Mouse (Mus musculus) heart, embryonic 11.5 days (tissue): ENCODE measurements around the gene Thra. TPM values are rescaled to one million over a fixed set of nuclear protein-coding genes. Genes with fewer than 3 reads are reported as not detected.
A peak's percentile ranks its signal among the peaks of the same experiment; 100 is the strongest.

Source experiments
- ATAC-seq: fragments of 200-750 bp; cut with Nextera tagmentation; replicated peaks from 2 replicates; pipeline ENCODE4 v1.8.0; 2017; ENCODE audit warnings: moderate library complexity; ENCODE audit not compliant: insufficient number of reproducible peaks, low FRiP score, low TSS enrichment
- H3K27ac ChIP-seq: fragments of 300-500 bp; sonication (generic); 2 replicates; pipeline ENCODE4 v1.5.1; 2014; ENCODE audit warnings: mild to moderate bottlenecking, low read depth, low read length
- H3K27me3 ChIP-seq: fragments of 300-500 bp; sonication (generic); 2 replicates; pipeline ENCODE4 v1.6.1; 2014; ENCODE audit warnings: mild to moderate bottlenecking, low read length, mixed read lengths; ENCODE audit not compliant: control insufficient read depth, insufficient read depth
- H3K36me3 ChIP-seq: fragments of 300-500 bp; sonication (generic); 2 replicates; pipeline ENCODE4 v1.6.1; 2014; ENCODE audit warnings: mild to moderate bottlenecking, low read length, moderate library complexity, mixed read lengths; ENCODE audit not compliant: control insufficient read depth, insufficient read depth
- H3K4me1 ChIP-seq: fragments of 300-500 bp; sonication (generic); 2 replicates; pipeline ENCODE4 v1.6.1; 2014; ENCODE audit warnings: low read length; ENCODE audit not compliant: control insufficient read depth, insufficient read depth
- H3K4me2 ChIP-seq: fragments of 300-500 bp; sonication (generic); 2 replicates; pipeline ENCODE4 v1.6.1; 2014; ENCODE audit warnings: mild to moderate bottlenecking, moderate library complexity
- H3K4me3 ChIP-seq: fragments of 300-500 bp; sonication (generic); 2 replicates; pipeline ENCODE4 v1.5.1; 2014; ENCODE audit warnings: low read depth, low read length
- H3K9ac ChIP-seq: fragments of 300-500 bp; sonication (generic); 2 replicates; pipeline ENCODE4 v1.6.1; 2014; ENCODE audit warnings: mild to moderate bottlenecking, low read depth, low read length, moderate library complexity
- H3K9me3 ChIP-seq: fragments of 300-500 bp; sonication (generic); replicated peaks from 2 replicates; pipeline ENCODE4 v1.6.1; 2016; ENCODE audit warnings: low read length; ENCODE audit not compliant: control insufficient read depth
- WGBS: fragments of 180-500 bp; shearing (Covaris S2); extraction: QIAGEN DNeasy Blood & Tissue Kit; methylation state at CpG from one replicate; pipeline ENCODE4 v1.1.7; 2014; ENCODE audit not compliant: insufficient replicate concordance; 5-methylcytosine and 5-hydroxymethylcytosine counted together
- polyA plus RNA-seq: library from polyadenylated mRNA; unstranded; fragments of >200 nt; fragmentation: Nextera tagmentation; extraction: Ambion mirVana; gene quantifications from 2 replicates; pipeline ENCODE4 v1.2.1, GENCODE M21; 2014

Gene Thra
- polyA plus RNA-seq, 1 experiment from 2014 or later = 35.7 TPM

- Histone ChIP-seq H3K4me1 (no peaks in the 10 kb centered on the region; the same call in 1 of the 2 replicates), H3K4me2 (no peak overlapping the region), H3K27ac (no peak overlapping the region), H3K36me3 (peaks cover 6% of the 10 kb centered on the region; the same call in 1 of the 2 replicates), H3K27me3 (no peaks in the 10 kb centered on the region), H3K4me3 (no peak overlapping the region), H3K9me3 (no peaks in the 10 kb centered on the region), H3K9ac (no peak overlapping the region)
- ATAC-seq = no peak
- 27% methylated on average over 4 of the region's 4 CpGs for whole genome bisulfite sequencing
Measured at GRCm38 (mm10) chr11:98699911-98700310, 40.5 kb upstream of the Thra start.

- no peak within 1 kb of the TSS for H3K4me3 ChIP-seq
- peak within 1 kb of the TSS; percentile 28; the same call in 1 of the 2 replicates for H3K9ac ChIP-seq
- no peak within 1 kb of the TSS for H3K27ac ChIP-seq
Measured at GRCm38 (mm10) chr11:98701213-98701670, 39.2 kb upstream of the Thra start, which contains the start of gene Csf3. Gene Csf3 (plus strand): TSS chr11:98701263.

DNA sequence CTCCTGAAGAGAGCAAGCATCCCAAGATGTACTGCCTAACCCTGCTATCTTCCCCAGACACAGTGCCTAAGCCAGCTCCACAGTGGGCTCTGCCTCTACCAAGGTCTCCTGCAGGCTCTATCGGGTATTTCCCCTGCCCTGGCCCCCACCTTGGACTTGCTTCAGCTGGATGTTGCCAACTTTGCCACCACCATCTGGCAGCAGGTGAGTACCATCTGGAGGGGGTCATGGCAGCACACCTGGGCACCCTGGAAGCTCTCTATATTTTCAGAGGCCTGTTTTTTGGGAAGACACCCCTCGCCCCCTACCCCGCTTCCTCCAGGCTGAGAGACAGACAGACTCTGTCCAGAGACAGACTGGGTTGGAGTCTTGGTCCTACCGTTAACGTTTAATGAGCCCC lies 38.1 kb upstream of the Thra start:
- Histone ChIP-seq H3K27me3 (no peaks in the 10 kb centered on the region), H3K4me3 (no peak overlapping the region), H3K4me1 (no peaks in the 10 kb centered on the region; the same call in 1 of the 2 replicates), H3K27ac (no peak overlapping the region), H3K36me3 (peaks cover 19% of the 10 kb centered on the region), H3K9ac (no peak overlapping the region), H3K9me3 (no peaks in the 10 kb centered on the region), H3K4me2 (no peak overlapping the region)
- ATAC-seq = no peak
- WGBS = 63% methylated on average over 5 of the region's 5 CpGs

More at GRCm38 (mm10) chr11:98701213-98701670, 39.2 kb upstream of the Thra start, which contains the start of gene Csf3:
- Histone ChIP-seq H3K4me1 (no peaks in the 10 kb centered on the region; the same call in 1 of the 2 replicates), H3K36me3 (peaks cover 14% of the 10 kb centered on the region), H3K4me2 (no peak within 1 kb of the TSS), H3K9me3 (no peaks in the 10 kb centered on the region), H3K27me3 (no peaks in the 10 kb centered on the region)
- no peak for ATAC-seq
- WGBS = 38% methylated on average over 10 of the region's 10 CpGs

GRCm38 (mm10) chr11:98705021-98705420 lies 35.4 kb upstream of the Thra start:
- no peak overlapping the region for H3K4me3 ChIP-seq
- H3K27ac ChIP-seq = no peak overlapping the region
- no peak overlapping the region for H3K4me2 ChIP-seq
- H3K36me3 ChIP-seq = peaks cover 28% of the 10 kb centered on the region
- 96% methylated on average over 10 of the region's 10 CpGs for WGBS
- H3K9me3 ChIP-seq = no peaks in the 10 kb centered on the region
- no peak overlapping the region for H3K9ac ChIP-seq
- H3K27me3 ChIP-seq = no peaks in the 10 kb centered on the region
- peaks cover 5% of the 10 kb centered on the region; the same call in 1 of the 2 replicates for H3K4me1 ChIP-seq
- ATAC-seq = no peak

- no peak overlapping the region for H3K9ac ChIP-seq
- no peaks in the 10 kb centered on the region for H3K27me3 ChIP-seq
- peaks cover 28% of the 10 kb centered on the region for H3K36me3 ChIP-seq
- H3K27ac ChIP-seq = no peak overlapping the region
- H3K9me3 ChIP-seq = no peaks in the 10 kb centered on the region
- no peak overlapping the region for H3K4me3 ChIP-seq
- H3K4me2 ChIP-seq = no peak overlapping the region
- 87% methylated on average over 22 of the region's 22 CpGs for WGBS
- no peak for ATAC-seq
- peaks cover 13% of the 10 kb centered on the region for H3K4me1 ChIP-seq
Measured at GRCm38 (mm10) chr11:98707401-98708281, 32.8 kb upstream of the Thra start.

DNA sequence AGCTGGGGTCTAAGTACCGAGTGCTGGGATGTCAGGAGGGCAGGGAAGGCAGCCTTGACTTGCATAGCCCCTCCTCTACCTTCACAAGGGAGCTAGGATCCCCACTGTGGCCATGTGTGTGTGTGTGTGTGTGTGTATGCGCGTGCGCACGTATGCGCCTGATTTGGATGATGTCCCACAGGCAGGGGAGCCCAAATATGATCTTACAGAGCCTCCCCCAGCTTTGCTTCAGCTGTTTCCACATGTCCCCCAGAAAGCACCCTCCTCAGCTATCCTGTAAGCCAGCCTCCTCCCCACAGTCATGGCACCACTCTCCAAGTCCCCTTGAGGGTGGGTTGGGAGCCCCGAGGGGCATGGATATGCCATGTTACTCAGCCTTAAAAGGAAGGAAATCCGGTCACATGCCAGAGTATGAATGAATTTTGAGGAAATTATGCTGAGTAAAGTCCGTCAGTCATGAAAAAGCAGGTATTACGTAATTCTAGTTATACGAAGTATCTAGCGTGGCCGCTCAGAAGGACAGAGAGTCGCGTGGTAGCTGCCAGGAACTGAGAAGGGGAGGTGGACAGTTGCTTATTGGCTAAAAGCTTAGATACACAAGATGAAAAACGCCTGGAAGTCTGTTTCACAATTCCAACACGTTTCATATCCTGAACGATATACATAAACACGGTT lies 32.0 kb upstream of the Thra start:
- Histone ChIP-seq H3K4me3 (no peak overlapping the region), H3K27ac (peak overlapping the region; percentile 46; the same call in 1 of the 2 replicates), H3K4me2 (no peak overlapping the region), H3K27me3 (no peaks in the 10 kb centered on the region), H3K9ac (no peak overlapping the region), H3K9me3 (no peaks in the 10 kb centered on the region), H3K36me3 (peaks cover 29% of the 10 kb centered on the region), H3K4me1 (peaks cover 13% of the 10 kb centered on the region)
- ATAC-seq = no peak
- WGBS = 86% methylated on average over 19 of the region's 19 CpGs

DNA sequence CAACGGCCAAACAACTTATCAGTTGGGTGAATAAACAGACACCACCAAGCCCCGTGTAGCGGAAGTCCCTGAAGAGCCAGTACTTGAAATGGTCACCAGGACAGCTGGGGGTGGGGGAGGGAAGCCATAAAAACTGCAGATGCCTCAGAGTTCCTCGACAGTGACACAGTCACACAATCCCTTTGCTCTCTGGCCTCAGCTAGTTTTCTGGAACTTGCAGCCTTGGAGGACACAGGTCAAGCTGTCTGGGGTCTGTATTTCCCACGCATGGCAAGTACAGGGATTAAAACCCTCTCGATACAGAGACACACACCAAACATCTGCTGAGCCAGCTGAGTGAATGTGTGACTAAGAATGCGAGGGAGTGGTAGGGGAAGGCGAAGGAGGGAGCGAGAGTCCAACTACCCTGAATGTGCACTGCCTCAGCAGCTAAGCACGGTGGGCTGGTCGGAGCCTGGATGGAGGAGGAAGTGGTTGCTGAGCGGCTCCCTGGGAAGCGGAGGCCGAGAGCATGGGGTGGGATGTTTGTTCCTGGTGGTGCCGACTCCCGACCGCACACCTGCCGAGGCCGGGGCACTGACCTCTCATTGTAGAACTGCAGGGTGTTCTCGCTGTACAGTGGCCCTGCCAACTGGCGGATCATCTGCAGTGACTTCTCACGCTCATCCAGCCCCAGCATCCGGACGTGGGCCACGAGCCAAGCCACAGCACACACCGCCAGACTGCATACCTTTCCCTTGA lies 31.3 kb upstream of the Thra start:
- no peaks in the 10 kb centered on the region for H3K27me3 ChIP-seq
- WGBS = 78% methylated on average over 26 of the region's 26 CpGs
- no peak overlapping the region for H3K9ac ChIP-seq
- peaks cover 35% of the 10 kb centered on the region for H3K36me3 ChIP-seq
- H3K9me3 ChIP-seq = no peaks in the 10 kb centered on the region
- H3K4me1 ChIP-seq = peaks cover 13% of the 10 kb centered on the region
- ATAC-seq = no peak
- no peak overlapping the region for H3K4me3 ChIP-seq
- H3K4me2 ChIP-seq = no peak overlapping the region
- H3K27ac ChIP-seq = peak overlapping the region; percentile 46; the same call in 1 of the 2 replicates
